In the genomic region with DNA sequence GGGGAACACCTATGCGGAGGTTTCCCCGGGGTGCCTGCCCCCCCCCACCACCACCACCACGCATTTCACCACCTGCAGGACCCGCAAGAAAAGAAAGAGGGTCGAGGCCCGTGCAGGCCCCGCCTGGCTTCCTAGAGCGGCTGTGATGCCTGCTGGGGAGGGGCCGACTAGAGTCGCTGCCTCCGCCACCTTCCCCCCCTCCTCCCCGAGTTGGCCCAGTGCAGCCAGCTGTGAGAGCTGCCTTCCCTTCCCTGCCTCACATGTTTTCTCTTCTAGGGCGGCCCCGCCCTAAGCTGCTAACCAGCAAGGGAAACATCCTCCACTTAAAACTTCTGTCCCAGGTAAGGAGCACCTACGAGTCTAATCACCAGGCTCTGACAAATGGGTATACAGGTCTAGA, we compare ENCODE assay signal across 8 mouse cellular contexts. TPM values are rescaled to one million over a fixed set of nuclear protein-coding genes. Genes with fewer than 3 reads are reported as not detected.
DNase-seq lines count a peak whose midpoint lies in the region; ATAC-seq lines count a peak whose summit lies in the region.
"Not testable (repeated sequence)": the region's sequence is repeated elsewhere in the genome, so short reads cannot be mapped to it uniquely, and the experiment has no call there.

No protein-coding gene starts in this region.

- in situ Hi-C loops in ES-E14 (cut with MboI; ENCODE audit: low sequenced_read_pairs in 2 of 2, unreplicated experiment in 2 of 2): not testable (repeated sequence)

- not testable (repeated sequence) for H3K4me1 ChIP-seq in ES-E14 (ENCODE audit: control insufficient read depth in 2 of 2, insufficient read depth in 2 of 2, low read length in 2 of 2, poor library complexity in 1 of 2); embryonic facial prominence, embryonic 13.5 days; heart, embryonic 12.5 days (replicated peaks); hindbrain, embryonic 15.5 days (replicated peaks); limb, embryonic 10.5 days; lung, embryonic 15.5 days

- H3K9me3 ChIP-seq in ES-E14 (ENCODE audit: control insufficient read depth, insufficient read depth, low read depth, low read length); embryonic facial prominence, embryonic 13.5 days; heart, embryonic 12.5 days (replicated peaks); hindbrain, embryonic 15.5 days; limb, embryonic 10.5 days (replicated peaks); lung, embryonic 15.5 days: not testable (repeated sequence)

- not testable (repeated sequence) for H3K36me3 ChIP-seq in ES-E14 (ENCODE audit: control insufficient read depth, insufficient read depth, low read length, poor library complexity, severe bottlenecking); embryonic facial prominence, embryonic 13.5 days; heart, embryonic 12.5 days; hindbrain, embryonic 15.5 days; limb, embryonic 10.5 days; lung, embryonic 15.5 days

- peak overlapping the region; percentile 72 for H3K9ac ChIP-seq in ES-E14 (ENCODE audit: insufficient read depth, low read depth, low read length, poor library complexity, severe bottlenecking)
- H3K9ac ChIP-seq in embryonic facial prominence, embryonic 13.5 days; heart, embryonic 12.5 days; hindbrain, embryonic 15.5 days; lung, embryonic 15.5 days: not testable (repeated sequence)

- H3K27me3 ChIP-seq in embryonic facial prominence, embryonic 13.5 days; heart, embryonic 12.5 days (replicated peaks); hindbrain, embryonic 15.5 days; limb, embryonic 10.5 days (ENCODE audit: low read depth, poor library complexity, severe bottlenecking); lung, embryonic 15.5 days: not testable (repeated sequence)

- peak overlapping the region; percentile 60 to 61 for H3K4me3 ChIP-seq in ES-E14 (ENCODE audit: insufficient read depth in 1 of 2, low read depth in 1 of 2, low read length in 2 of 2, poor library complexity in 1 of 2, severe bottlenecking in 1 of 2)
- peak overlapping the region; percentile 31 for H3K4me3 ChIP-seq in embryonic facial prominence, embryonic 13.5 days
- H3K4me3 ChIP-seq in heart, embryonic 12.5 days: peak overlapping the region; percentile 42
- H3K4me3 ChIP-seq in hindbrain, embryonic 15.5 days: not testable (repeated sequence)
- peak overlapping the region; percentile 44 for H3K4me3 ChIP-seq in limb, embryonic 10.5 days
- H3K4me3 ChIP-seq in lung, embryonic 15.5 days: peak overlapping the region; percentile 34

- 23% methylated on average over 14 of the region's 15 CpGs for WGBS in embryonic facial prominence, embryonic 13.5 days
- WGBS in heart, embryonic 12.5 days: 25% methylated on average over 14 of the region's 15 CpGs
- WGBS in hindbrain, embryonic 15.5 days: 28% methylated on average over 15 of the region's 15 CpGs
- 27% methylated on average over 15 of the region's 15 CpGs for WGBS in limb, embryonic 10.5 days
- 31% methylated on average over 15 of the region's 15 CpGs for WGBS in lung, embryonic 15.5 days

- DNase-seq in ES-E14 (ENCODE audit: low read depth, low spot score): peak; percentile 17
- peak; percentile 42 for DNase-seq in limb, embryonic 10.5 days (ENCODE audit: low spot score)
- peak; percentile 20 for DNase-seq in neural tube, embryonic 10.5 days (ENCODE audit: extremely low spot score, low spot score)
- peak; percentile 10 for DNase-seq in thymus, postnatal 4 days

- ATAC-seq in embryonic facial prominence, embryonic 13.5 days (ENCODE audit: insufficient number of reproducible peaks, insufficient read depth, low FRiP score, low TSS enrichment, low read depth); heart, embryonic 12.5 days (ENCODE audit: insufficient number of reproducible peaks, low FRiP score); hindbrain, embryonic 15.5 days (ENCODE audit: low FRiP score, low read depth); lung, embryonic 15.5 days (ENCODE audit: borderline replicate concordance, extremely low read depth, low FRiP score, low TSS enrichment): not testable (repeated sequence)

- not testable (repeated sequence) for H3K27ac ChIP-seq in ES-E14 (ENCODE audit: insufficient read depth, low read depth, low read length, poor library complexity, severe bottlenecking); embryonic facial prominence, embryonic 13.5 days; heart, embryonic 12.5 days (ENCODE audit: poor library complexity, severe bottlenecking); hindbrain, embryonic 15.5 days (replicated peaks); lung, embryonic 15.5 days
- peak overlapping the region; percentile 58; the same call in 1 of the 2 replicates for H3K27ac ChIP-seq in limb, embryonic 10.5 days

- H3K4me2 ChIP-seq in embryonic facial prominence, embryonic 13.5 days: peak overlapping the region; percentile 51
- peak overlapping the region; percentile 65 for H3K4me2 ChIP-seq in heart, embryonic 12.5 days
- peak overlapping the region; percentile 26; the same call in 1 of the 2 replicates for H3K4me2 ChIP-seq in hindbrain, embryonic 15.5 days
- H3K4me2 ChIP-seq in lung, embryonic 15.5 days: peak overlapping the region; percentile 49

RNA-seq across cellular contexts. Expression of a gene that starts 52.8 kb away (rescaled TPM):
- total RNA-seq in ES-E14 (2012; rRNA removed): 25.3 and 26.2 TPM in 2 replicates
- 31.8 and 32.9 TPM in 2 replicates for polyA plus RNA-seq in embryonic facial prominence, embryonic 13.5 days (2015; fragmentation: Nextera tagmentation; extraction: Ambion mirVana)
- 22.9 and 23.2 TPM in 2 replicates for polyA plus RNA-seq in heart, embryonic 12.5 days (2016; fragmentation: Nextera tagmentation; extraction: Ambion mirVana)
- polyA plus RNA-seq in hindbrain, embryonic 15.5 days (2015; fragmentation: Nextera tagmentation; extraction: Ambion mirVana): 26.3 and 28.2 TPM in 2 replicates
- 19.0 and 23.2 TPM in 2 replicates for polyA plus RNA-seq in limb, embryonic 10.5 days (2016; fragmentation: Nextera tagmentation; extraction: Ambion mirVana)
- 26.0 and 28.3 TPM in 2 replicates for polyA plus RNA-seq in lung, embryonic 15.5 days (2015; fragmentation: Nextera tagmentation; extraction: Ambion mirVana)
